Mouse (Mus musculus): ENCODE measurements at regions not wholly inside any gene's neighbourhood (a gene's known extent, or its start where the extent isn't known, plus 50 kb on each side); places are given as distances from the start of the nearest gene placed in this dataset.

GRCm38 (mm10) chr1:108592720-108593422 is 1003.1 kb downstream of the Serpinb8 start:
- no peak for TF ChIP-seq CTCF (IDR thresholded peaks at IDR 0.05)
- no peak for TF ChIP-seq EP300 (IDR thresholded peaks at IDR 0.05)

All from lung, postnatal 0 days (tissue).